Mouse (Mus musculus): ENCODE data around the gene Cobll1.

GRCm38 (mm10) chr2:65199706-65200105 lies 39.5 kb downstream of the Cobll1 start:
- TF ChIP-seq CTCF (IDR thresholded peaks at IDR 0.05; ENCODE audit: extremely low read depth, insufficient read depth, low read length) = no peak
- no peak for TF ChIP-seq POLR2A (IDR thresholded peaks at IDR 0.05; ENCODE audit: extremely low read depth, insufficient read depth, low read length)
